Mouse (Mus musculus): ENCODE measurements around the gene Ubqln1.

DNA sequence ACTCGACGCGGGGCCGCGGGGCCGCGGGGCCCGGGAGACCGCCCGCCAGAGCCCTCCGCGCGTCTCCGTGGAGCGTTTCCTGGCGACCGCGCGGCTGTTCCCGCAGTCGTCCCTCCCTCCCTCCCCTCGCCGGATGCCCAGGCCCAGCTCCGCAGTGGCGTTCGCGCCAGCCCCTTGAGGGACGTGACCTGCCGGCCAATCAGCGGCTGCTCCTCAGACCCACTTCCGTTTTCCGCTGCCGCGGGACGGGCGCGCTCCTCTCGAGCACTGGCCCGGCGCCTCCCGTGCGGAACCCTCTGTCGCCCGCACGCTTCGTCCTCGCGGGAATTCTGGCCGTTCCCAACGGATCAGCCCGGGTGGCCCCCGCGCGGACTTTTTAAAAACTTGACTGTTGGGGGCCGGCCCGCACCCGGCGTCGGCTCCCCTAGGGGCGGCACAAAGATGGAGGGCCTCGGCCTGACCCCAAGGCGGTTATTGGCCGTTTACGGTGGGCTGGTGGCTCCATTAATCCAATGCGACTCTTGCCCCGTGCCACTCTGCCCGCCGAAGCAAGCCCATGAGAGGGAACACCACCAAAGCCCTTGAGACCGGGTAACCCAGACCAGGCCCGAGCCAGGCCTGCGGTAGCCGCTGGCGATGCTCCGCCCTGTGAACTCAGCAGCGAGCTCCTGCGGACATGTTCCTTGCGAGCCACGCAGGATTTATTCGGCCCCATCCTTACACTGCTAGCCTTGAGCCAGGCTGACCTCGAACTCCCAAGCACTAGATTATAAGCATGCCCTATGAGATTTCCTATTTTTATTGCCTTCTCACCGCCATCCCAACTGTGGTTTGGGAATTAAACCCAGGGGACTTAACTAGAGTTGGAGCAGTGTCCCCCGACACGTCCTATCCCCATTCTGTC, 86.4 kb downstream of the Ubqln1 start:
- TF ChIP-seq CTCF (IDR thresholded peaks at IDR 0.05; ENCODE audit: low read depth) (peak; percentile 19), EP300 (optimal IDR thresholded peaks at IDR 0.05) (peak; percentile 31)

All from stomach, postnatal 0 days (tissue).